Mouse (Mus musculus) heart, adult 2 months (tissue): ENCODE measurements around the gene Glod5. TPM values are rescaled to one million over a fixed set of nuclear protein-coding genes. Genes with fewer than 3 reads are reported as not detected.
"Not testable (repeated sequence)": the region's sequence is repeated elsewhere in the genome, so short reads cannot be mapped to it uniquely, and the experiment has no call there.

Experiments
- DNase-seq, 2 experiments: peaks; one replicate each; pipeline ENCODE4 v3.0.0; 2021
- H3K27ac ChIP-seq: fragments of 200-600 bp; 2 replicates; pipeline ENCODE4 v1.8.1; 2022
- H3K27me3 ChIP-seq: fragments of 200-500 bp; 2 replicates; pipeline ENCODE4 v1.6.1; 2012; ENCODE audit warnings: mild to moderate bottlenecking, low read length, inconsistent platforms, mixed read lengths; ENCODE audit not compliant: control insufficient read depth, insufficient read depth
- H3K36me3 ChIP-seq: fragments of 200-500 bp; 2 replicates; pipeline ENCODE4 v1.6.1; 2012; ENCODE audit warnings: low read length, inconsistent platforms; ENCODE audit not compliant: control insufficient read depth, insufficient read depth
- H3K4me1 ChIP-seq: fragments of 200-500 bp; 2 replicates; pipeline ENCODE4 v1.6.1; 2011; ENCODE audit warnings: low read length; ENCODE audit not compliant: control insufficient read depth, insufficient read depth
- H3K4me3 ChIP-seq: fragments of 200-600 bp; 2 replicates; pipeline ENCODE4 v1.8.1; 2022
- H3K79me2 ChIP-seq: fragments of 200-500 bp; replicated peaks from 2 replicates; pipeline ENCODE4 v1.6.1; 2012; ENCODE audit warnings: mild to moderate bottlenecking, inconsistent platforms, low read length, moderate library complexity, mixed read lengths; ENCODE audit not compliant: control insufficient read depth, insufficient read depth
- H3K9ac ChIP-seq: fragments of 200-500 bp; 2 replicates; pipeline ENCODE4 v1.6.1; 2012; ENCODE audit warnings: low read depth, mild to moderate bottlenecking, control low read depth, inconsistent platforms, low read length, mixed read lengths
- CTCF ChIP-seq: fragments of 200-600 bp; IDR thresholded peaks from 2 replicates; pipeline ENCODE4 v1.8.1; 2022; ENCODE audit warnings: antibody characterized with exemption, mild to moderate bottlenecking, moderate library complexity
- EP300 ChIP-seq: fragments of 200-500 bp; IDR thresholded peaks from 2 replicates; pipeline ENCODE4 v1.6.1; 2011; ENCODE audit warnings: low read depth, low read length, control low read depth; ENCODE audit not compliant: insufficient read depth
- POLR2A ChIP-seq: fragments of 200-500 bp; IDR thresholded peaks from 2 replicates; pipeline ENCODE4 v1.6.1; 2011; ENCODE audit warnings: mild to moderate bottlenecking, low read depth, low read length, control low read depth; ENCODE audit not compliant: insufficient read depth
- WGBS: fragments of 180-500 bp; shearing (Covaris S2); methylation state at CpG from one replicate; pipeline ENCODE4 v1.1.7; 2018; 5-methylcytosine and 5-hydroxymethylcytosine counted together
- intact Hi-C: fragments of 180-260 bp; cut with DNase I; formaldehyde crosslinking; loops from one replicate; pipeline ENCODE4 v1.15.1; 2025
- long read RNA-seq: library from polyadenylated mRNA; stranded (forward); transcript quantifications from one replicate; pipeline ENCODE4 v2.0.0, GENCODE M21; 2021
- polyA plus RNA-seq: library from polyadenylated mRNA; depleted of rRNA; stranded (reverse); fragments of >200 nt; gene quantifications from 2 replicates; pipeline ENCODE4 v1.2.3, GENCODE M21; 2012; rRNA removed
- total RNA-seq, 2 experiments: library from RNA; stranded (reverse); gene quantifications; 2 replicates each; pipeline ENCODE4 v1.2.3; 2021

The Glod5 gene
- total RNA-seq (not detected), polyA plus RNA-seq (not detected in 2 replicates)
- long read RNA-seq, result 0 reads

- Histone ChIP-seq H3K4me3 (no peak within 1 kb of the TSS), H3K4me1 (no peaks in the 10 kb centered on the region), H3K27ac (no peak within 1 kb of the TSS), H3K9ac (no peak within 1 kb of the TSS), H3K79me2 (no peaks in the 10 kb centered on the region), H3K27me3 (no peaks in the 10 kb centered on the region), H3K36me3 (no peaks in the 10 kb centered on the region)
- 45% methylated on average over 2 of the region's 2 CpGs for WGBS
- intact Hi-C loops, result loop anchor here (5.0 kb wide), 1 partner anchor 166 kb away; no protein-coding TSS in a partner anchor
- no peak for TF ChIP-seq POLR2A
- no peak for TF ChIP-seq CTCF
- TF ChIP-seq EP300, result no peak
- no peak for DNase-seq
These were observed at the start of gene Glod5 for GRCm38 (mm10) chrX:8018286-8018685. Glod5 (minus strand) TSS chrX:8018492.

DNA sequence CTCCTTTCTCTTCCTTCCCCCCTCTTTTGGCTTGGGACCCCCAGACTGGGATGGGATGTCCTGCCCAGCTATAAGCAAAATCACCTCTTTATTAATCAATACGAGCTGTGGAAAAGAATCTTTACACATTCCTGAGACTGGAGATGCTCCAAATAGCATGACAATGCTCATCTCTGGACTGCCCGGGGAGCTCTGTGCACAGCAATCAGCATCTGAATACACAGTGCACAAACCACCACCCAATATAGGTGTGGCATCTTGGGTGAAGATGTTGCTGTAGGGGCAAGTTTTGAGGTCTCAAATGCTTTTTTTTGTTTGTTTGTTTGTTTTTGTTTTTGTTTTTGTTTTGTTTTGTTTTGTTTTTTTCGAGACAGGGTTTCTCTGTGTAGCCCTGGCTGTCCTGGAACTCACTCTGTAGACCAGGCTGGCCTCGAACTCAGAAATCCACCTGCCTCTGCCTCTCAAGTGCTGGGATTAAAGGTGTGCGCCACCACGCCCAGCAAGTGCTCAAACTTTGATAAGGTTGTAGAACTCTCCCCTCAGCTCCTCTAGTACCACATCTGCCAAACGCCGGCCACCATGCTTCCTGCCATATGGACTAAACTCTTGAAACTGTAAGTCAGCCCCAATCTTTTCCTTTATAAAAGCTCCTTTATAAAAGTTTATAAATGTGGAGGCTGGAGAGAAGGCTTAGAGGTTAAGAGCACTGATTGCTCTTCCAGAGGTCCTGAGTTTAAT, 32.9 kb upstream of the Glod5 start:
- H3K27ac ChIP-seq, H3K4me1 ChIP-seq, H3K36me3 ChIP-seq, H3K4me3 ChIP-seq, intact Hi-C loops, H3K9ac ChIP-seq, H3K79me2 ChIP-seq, H3K27me3 ChIP-seq, DNase-seq: not testable (repeated sequence)
- 76% methylated on average over 8 of the region's 8 CpGs for WGBS

- no peak for TF ChIP-seq EP300
- no peak for TF ChIP-seq CTCF
- no peak for TF ChIP-seq POLR2A
- WGBS, result 59% methylated on average over 1 of the region's 1 CpGs
- Histone ChIP-seq H3K79me2 (no peaks in the 10 kb centered on the region), H3K4me3 (no peak overlapping the region), H3K36me3 (no peaks in the 10 kb centered on the region), H3K27ac (no peak overlapping the region), H3K27me3 (no peaks in the 10 kb centered on the region), H3K4me1 (no peaks in the 10 kb centered on the region), H3K9ac (no peak overlapping the region)
- DNase-seq, result no peak
- intact Hi-C loops, result no loop called here
These were observed 14.7 kb upstream of the Glod5 start for GRCm38 (mm10) chrX:8033009-8033408.

- Histone ChIP-seq H3K4me3 (no peak overlapping the region), H3K9ac (no peak overlapping the region), H3K36me3 (no peaks in the 10 kb centered on the region), H3K27me3 (no peaks in the 10 kb centered on the region), H3K4me1 (no peaks in the 10 kb centered on the region), H3K27ac (no peak overlapping the region), H3K79me2 (no peaks in the 10 kb centered on the region)
- intact Hi-C loops, result no loop called here
- WGBS, result 41% methylated on average over 4 of the region's 4 CpGs
- no peak for DNase-seq
- no peak for TF ChIP-seq EP300
- TF ChIP-seq CTCF, result no peak
- no peak for TF ChIP-seq POLR2A
These were observed 8.5 kb upstream of the Glod5 start for GRCm38 (mm10) chrX:8026811-8027210.

DNA sequence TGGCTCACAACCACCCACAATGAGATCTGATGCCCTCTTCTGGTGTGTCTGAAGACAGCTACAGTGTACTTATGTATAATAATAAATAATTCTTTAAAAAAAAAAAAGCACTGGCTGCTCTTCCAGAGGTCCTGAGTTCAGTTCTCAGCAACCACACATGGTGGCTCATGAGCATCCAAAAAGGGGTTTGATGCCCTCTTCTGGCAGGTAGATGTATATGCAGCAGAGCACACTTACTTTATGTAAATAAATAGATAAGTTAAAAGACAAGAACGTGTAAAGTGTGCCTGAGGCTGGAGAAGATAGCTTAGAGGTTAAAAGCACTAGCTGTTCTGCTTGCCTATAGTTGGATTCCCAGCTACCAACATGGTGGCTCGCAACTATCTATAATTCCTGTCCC, 6.5 kb upstream of the Glod5 start:
- 65% methylated on average over 2 of the region's 2 CpGs for WGBS
- TF ChIP-seq CTCF (0 out of 2 replicates have a peak, but pooled peaks have one; percentile 5), EP300 (no peak), POLR2A (no peak)
- H3K27me3 ChIP-seq, result no peaks in the 10 kb centered on the region
- H3K4me3 ChIP-seq, result no peak overlapping the region
- intact Hi-C loops, result no loop called here
- no peak overlapping the region for H3K27ac ChIP-seq
- no peaks in the 10 kb centered on the region for H3K36me3 ChIP-seq
- H3K79me2 ChIP-seq, result no peaks in the 10 kb centered on the region
- no peak for DNase-seq
- no peak overlapping the region for H3K9ac ChIP-seq
- H3K4me1 ChIP-seq, result no peaks in the 10 kb centered on the region

- Histone ChIP-seq H3K36me3 (no peaks in the 10 kb centered on the region), H3K79me2 (no peaks in the 10 kb centered on the region), H3K4me1 (no peaks in the 10 kb centered on the region), H3K27me3 (no peaks in the 10 kb centered on the region), H3K9ac (no peak overlapping the region), H3K4me3 (no peak overlapping the region), H3K27ac (no peak overlapping the region)
- DNase-seq, result no peak
- WGBS, result 83% methylated on average over 2 of the region's 2 CpGs
- TF ChIP-seq EP300 (no peak), POLR2A (no peak), CTCF (peak; percentile 34)
- intact Hi-C loops, result no loop called here
These were observed 2.0 kb upstream of the Glod5 start for GRCm38 (mm10) chrX:8020111-8020778.
